Mouse (Mus musculus): ENCODE results near the gene Zfp385a.

Gene Zfp385a

GRCm38 (mm10) chr15:103338829-103339165, 1.1 kb downstream of the Zfp385a start:
- DNase-seq (ENCODE audit: low spot score in 2 of 2), result no peak

GRCm38 (mm10) chr15:103336996-103337667, 2.8 kb downstream of the Zfp385a start:
- peak; percentile 30 to 47 for DNase-seq (ENCODE audit: low spot score in 2 of 2)

GRCm38 (mm10) chr15:103335488-103336235, 4.2 kb downstream of the Zfp385a start:
- no peak for DNase-seq (ENCODE audit: low spot score in 2 of 2)

- no peak for DNase-seq (ENCODE audit: low spot score in 2 of 2)
Measured at GRCm38 (mm10) chr15:103335040-103335439, 4.9 kb downstream of the Zfp385a start.

GRCm38 (mm10) chr15:103334194-103334593, 5.7 kb downstream of the Zfp385a start:
- no peak for DNase-seq (ENCODE audit: low spot score in 2 of 2)

GRCm38 (mm10) chr15:103333738-103334137, 6.2 kb downstream of the Zfp385a start:
- DNase-seq (ENCODE audit: low spot score in 2 of 2), result peak; percentile 85 to 86

GRCm38 (mm10) chr15:103333081-103333615, 6.7 kb downstream of the Zfp385a start:
- peak; percentile 70 to 74 for DNase-seq (ENCODE audit: low spot score in 2 of 2)

- peak; percentile 81 to 83 for DNase-seq (ENCODE audit: low spot score in 2 of 2)
Measured at GRCm38 (mm10) chr15:103323455-103324247, 16.2 kb downstream of the Zfp385a start.

- DNase-seq (ENCODE audit: low spot score in 2 of 2), result no peak
Measured at GRCm38 (mm10) chr15:103323070-103323454, 16.8 kb downstream of the Zfp385a start.

- DNase-seq (ENCODE audit: low spot score in 2 of 2), result no peak
Measured at GRCm38 (mm10) chr15:103322396-103322795, 17.5 kb downstream of the Zfp385a start.

GRCm38 (mm10) chr15:103321076-103321475, 18.8 kb downstream of the Zfp385a start:
- DNase-seq (ENCODE audit: low spot score in 2 of 2), result no peak

GRCm38 (mm10) chr15:103318201-103318816, 21.6 kb downstream of the Zfp385a start:
- no peak for DNase-seq (ENCODE audit: low spot score in 2 of 2)

- no peak for DNase-seq (ENCODE audit: low spot score in 2 of 2)
Measured at GRCm38 (mm10) chr15:103317731-103318130, 22.2 kb downstream of the Zfp385a start.

GRCm38 (mm10) chr15:103317120-103317519, 22.8 kb downstream of the Zfp385a start:
- DNase-seq (ENCODE audit: low spot score in 2 of 2), result no peak

GRCm38 (mm10) chr15:103315979-103316776, 23.7 kb downstream of the Zfp385a start:
- no peak for DNase-seq (ENCODE audit: low spot score in 2 of 2)

- peak in 1 of 2 experiments; percentile 17 for DNase-seq (ENCODE audit: low spot score in 2 of 2)
Measured at GRCm38 (mm10) chr15:103315011-103315502, 24.8 kb downstream of the Zfp385a start.

GRCm38 (mm10) chr15:103314181-103314580, 25.7 kb downstream of the Zfp385a start:
- no peak for DNase-seq (ENCODE audit: low spot score in 2 of 2)

- DNase-seq (ENCODE audit: low spot score in 2 of 2), result peak in 1 of 2 experiments; percentile 52
Measured at GRCm38 (mm10) chr15:103313495-103314095, 26.3 kb downstream of the Zfp385a start.

- DNase-seq (ENCODE audit: low spot score in 2 of 2), result no peak
Measured at GRCm38 (mm10) chr15:103310365-103310910, 29.5 kb downstream of the Zfp385a start, which contains the start of gene Gpr84. Gene Gpr84, minus strand, starts transcription at chr15:103310612.
